Comparison of ENCODE assay signal across 9 mouse cellular contexts in genomic region chr4:136886101-136886500, GRCm38 (mm10). TPM values are rescaled to one million over a fixed set of nuclear protein-coding genes. Genes with fewer than 3 reads are reported as not detected.
DNase-seq lines count a peak whose midpoint lies in the region; ATAC-seq and TF ChIP-seq lines count a peak whose summit lies in the region.
"Had no signal": no experiment of that assay in that cellular context is flagged by ENCODE, and none has a peak within 500 bp of the region (broad histone marks: within the 10 kb centered on the region; RNA-seq: fewer than 3 reads in every experiment).

TSS of gene C1qb (minus strand) at chr4:136886187.

- H3K27me3 ChIP-seq in embryonic facial prominence, embryonic 13.5 days = peaks cover 10% of the 10 kb centered on the region
- H3K27me3 ChIP-seq in heart, embryonic 14.5 days (ENCODE audit: control insufficient read depth, insufficient read depth, low read length) = peaks cover 13% of the 10 kb centered on the region
- peaks cover 12% of the 10 kb centered on the region; the same call in 1 of the 2 replicates for H3K27me3 ChIP-seq in midbrain, embryonic 13.5 days

- no peak for TF ChIP-seq CTCF in lung, adult 2 months (IDR thresholded peaks at IDR 0.05; ENCODE audit: insufficient read depth, low read length)

- no peaks in the 10 kb centered on the region for H3K4me1 ChIP-seq in lung, adult 2 months (ENCODE audit: control insufficient read depth, insufficient read depth, low read length)
- no peaks in the 10 kb centered on the region for H3K4me1 ChIP-seq in embryonic facial prominence, embryonic 13.5 days
- H3K4me1 ChIP-seq in heart, embryonic 14.5 days (ENCODE audit: control insufficient read depth in 2 of 2, insufficient read depth in 2 of 2, low read length in 2 of 2) = no peaks in the 10 kb centered on the region
- H3K4me1 ChIP-seq in midbrain, embryonic 13.5 days (replicated peaks) = peaks cover 14% of the 10 kb centered on the region

- H3K9me3 ChIP-seq in embryonic facial prominence, embryonic 13.5 days = no peaks in the 10 kb centered on the region
- no peaks in the 10 kb centered on the region for H3K9me3 ChIP-seq in heart, embryonic 14.5 days (ENCODE audit: control insufficient read depth, low read length)
- no peaks in the 10 kb centered on the region for H3K9me3 ChIP-seq in midbrain, embryonic 13.5 days

- no peak within 1 kb of the TSS for H3K27ac ChIP-seq in embryonic facial prominence, embryonic 13.5 days
- H3K27ac ChIP-seq in heart, embryonic 14.5 days (replicated peaks in 1 of 2; ENCODE audit: control insufficient read depth in 1 of 2, insufficient read depth in 1 of 2, low read depth in 2 of 2, low read length in 2 of 2) = no peak within 1 kb of the TSS
- peak within 1 kb of the TSS; percentile 70 for H3K27ac ChIP-seq in midbrain, embryonic 13.5 days

- no peak for ATAC-seq in embryonic facial prominence, embryonic 13.5 days (ENCODE audit: insufficient number of reproducible peaks, insufficient read depth, low FRiP score, low TSS enrichment, low read depth)
- no peak for ATAC-seq in heart, embryonic 14.5 days (ENCODE audit: insufficient number of reproducible peaks, insufficient read depth, low FRiP score, low read depth)
- 0 out of 2 replicates have a peak, but pooled peaks have one; percentile 27 for ATAC-seq in midbrain, embryonic 13.5 days

- no peak for TF ChIP-seq POLR2A in lung, adult 2 months (IDR thresholded peaks at IDR 0.05; ENCODE audit: borderline replicate concordance, extremely low read depth, low read depth, low read length)

- no peak within 1 kb of the TSS for H3K9ac ChIP-seq in embryonic facial prominence, embryonic 13.5 days
- no peak within 1 kb of the TSS for H3K9ac ChIP-seq in heart, embryonic 14.5 days (ENCODE audit: low read length)
- H3K9ac ChIP-seq in midbrain, embryonic 13.5 days (replicated peaks) = no peak within 1 kb of the TSS; the same call in 1 of the 2 replicates

- H3K4me3 ChIP-seq in lung, adult 2 months (replicated peaks; ENCODE audit: extremely low read depth, low read depth, low read length) = no peak within 1 kb of the TSS
- no peak within 1 kb of the TSS for H3K4me3 ChIP-seq in embryonic facial prominence, embryonic 13.5 days
- H3K4me3 ChIP-seq in heart, embryonic 14.5 days (ENCODE audit: control insufficient read depth in 1 of 2, insufficient read depth in 1 of 2, low read depth in 1 of 2, low read length in 2 of 2) = no peak within 1 kb of the TSS
- H3K4me3 ChIP-seq in midbrain, embryonic 13.5 days (replicated peaks) = no peak within 1 kb of the TSS

- no peak for DNase-seq in lung, adult 2 months
- no peak for DNase-seq in lung, adult 18-20 months
- DNase-seq in layer of hippocampus, postnatal 36 days = no peak
- no peak for DNase-seq in c-Kit-positive CD71-positive TER-119-positive erythroid progenitor cells, embryonic 14.5 days (ENCODE audit: low spot score)
- DNase-seq in natural killer cell, adult 2 months (ENCODE audit: low spot score in 2 of 2) = no peak

- WGBS in lung, adult 2 months = 49% methylated on average over 7 of the region's 7 CpGs
- WGBS in embryonic facial prominence, embryonic 13.5 days = 65% methylated on average over 7 of the region's 7 CpGs
- WGBS in heart, embryonic 14.5 days = 51% methylated on average over 7 of the region's 7 CpGs
- WGBS in midbrain, embryonic 13.5 days = 82% methylated on average over 7 of the region's 7 CpGs

- no peak within 1 kb of the TSS for H3K4me2 ChIP-seq in embryonic facial prominence, embryonic 13.5 days
- no peak within 1 kb of the TSS for H3K4me2 ChIP-seq in heart, embryonic 14.5 days (ENCODE audit: low read length)
- 0 out of 2 replicates have a peak within 1 kb of the TSS, but pooled peaks have one; percentile 4 for H3K4me2 ChIP-seq in midbrain, embryonic 13.5 days (replicated peaks)

- no peaks in the 10 kb centered on the region for H3K36me3 ChIP-seq in embryonic facial prominence, embryonic 13.5 days
- no peaks in the 10 kb centered on the region for H3K36me3 ChIP-seq in heart, embryonic 14.5 days (ENCODE audit: control insufficient read depth, insufficient read depth, low read length)
- no peaks in the 10 kb centered on the region for H3K36me3 ChIP-seq in midbrain, embryonic 13.5 days

RNA-seq across cellular contexts. Expression of gene C1qb, which starts in this region (rescaled TPM):
- polyA plus RNA-seq in lung, adult 2 months (2012; rRNA removed) = 65.1 and 67.3 TPM in 2 replicates
- polyA plus RNA-seq in embryonic facial prominence, embryonic 13.5 days (2015; fragmentation: Nextera tagmentation; extraction: Ambion mirVana) = 38.0 and 40.2 TPM in 2 replicates
- 46.7 and 49.3 TPM in 2 replicates for polyA plus RNA-seq in heart, embryonic 14.5 days (2014; fragmentation: Nextera tagmentation; extraction: Ambion mirVana)
- total RNA-seq in layer of hippocampus, postnatal 36 days (2021) = 10 to 100 TPM; 47.8 to 51.2 TPM
- polyA plus RNA-seq in midbrain, embryonic 13.5 days (2015; fragmentation: Nextera tagmentation; extraction: Ambion mirVana) = 25.0 and 30.4 TPM in 2 replicates
- total RNA-seq: MEL had no signal
